Mouse (Mus musculus): ENCODE measurements around the gene Csmd2. TPM values are rescaled to one million over a fixed set of nuclear protein-coding genes. Genes with fewer than 3 reads are reported as not detected.

The Csmd2 gene
- polyA plus RNA-seq, 1 experiment from 2014 or later, result not detected

Other genes starting within 250 kb of the Csmd2 start
- gene CK137956, start 16.9 kb upstream of the Csmd2 start, polyA plus RNA-seq (2015; fragmentation: Nextera tagmentation; extraction: Ambion mirVana), result not detected in 2 replicates